Mouse (Mus musculus) B cell, adult 67 days (primary cell): ENCODE measurements around the gene Slc22a7. TPM values are rescaled to one million over a fixed set of nuclear protein-coding genes. Genes with fewer than 3 reads are reported as not detected.

Experiments used
- total RNA-seq, 2 experiments: library from RNA; stranded (reverse); gene quantifications; 4 replicates each; pipeline ENCODE4 v1.2.4; 2023

Slc22a7 gene
- not detected for total RNA-seq

GRCm38 (mm10) chr17:46438298-46438873, at the start of gene Slc22a7:
Slc22a7 (minus strand) TSS chr17:46438457.

GRCm38 (mm10) chr17:46487431-46487830, 49.2 kb upstream of the Slc22a7 start, which contains the start of gene Ttbk1:
Ttbk1 (minus strand) TSS chr17:46487675.

GRCm38 (mm10) chr17:46428761-46429414, 9.4 kb downstream of the Slc22a7 start, which contains the start of gene Crip3:
Crip3 (plus strand) TSS chr17:46428926.

GRCm38 (mm10) chr17:46383294-46384060, 54.8 kb downstream of the Slc22a7 start, which contains the start of gene Zfp318:
Zfp318 (plus strand) TSS chr17:46383731.

Other genes with a start within 250 kb of the Slc22a7 start
- 10 to 100 TPM; 15.6 to 16.4 TPM for gene Polh, start 235.8 kb downstream of the Slc22a7 start, total RNA-seq
- 10 to 100 TPM; 45.0 to 48.6 TPM for gene Xpo5, start 235.7 kb downstream of the Slc22a7 start, total RNA-seq
- gene Polr1c, start 190.4 kb downstream of the Slc22a7 start, total RNA-seq, result 10 to 100 TPM; 55.1 to 63.8 TPM
- 10 to 100 TPM; 69.4 to 79.0 TPM for gene Yipf3, start 190.4 kb downstream of the Slc22a7 start, total RNA-seq
- 1 to 10 TPM; 1.7 to 1.9 TPM for gene Lrrc73, start 184.9 kb downstream of the Slc22a7 start, total RNA-seq
- gene Tjap1, start 155.4 kb downstream of the Slc22a7 start, total RNA-seq, result 10 to 100 TPM; 58.8 to 59.3 TPM
- not detected for gene Dlk2, start 141.0 kb downstream of the Slc22a7 start, total RNA-seq
- gene Abcc10, start 110.1 kb downstream of the Slc22a7 start, total RNA-seq, result 10 to 100 TPM; 14.6 to 15.8 TPM
- 100 to 1,000 TPM; 305 to 314 TPM for gene Zfp318, start 54.7 kb downstream of the Slc22a7 start, total RNA-seq
- gene Crip3, start 9.5 kb downstream of the Slc22a7 start, total RNA-seq, result 1 to 10 TPM; 7.9 to 8.9 TPM
- gene Ttbk1, start 49.2 kb upstream of the Slc22a7 start, total RNA-seq, result 1 to 10 TPM; 3.9 to 4.7 TPM
- not detected for gene Dnph1, start 58.3 kb upstream of the Slc22a7 start, total RNA-seq
- gene Cul9, start 107.9 kb upstream of the Slc22a7 start, total RNA-seq, result 10 to 100 TPM; 19.9 to 21.4 TPM
- 10 to 100 TPM; 84.9 to 85.5 TPM for gene Srf, start 117.7 kb upstream of the Slc22a7 start, total RNA-seq
- under 1 TPM in 1 of 2 experiments, not detected in 1; 0.15 TPM for gene Ptk7, start 191.0 kb upstream of the Slc22a7 start, total RNA-seq
- 10 to 100 TPM; 20.3 to 21.3 TPM for gene Klc4, start 207.6 kb upstream of the Slc22a7 start, total RNA-seq
- 10 to 100 TPM; 31.3 to 41.2 TPM for gene Mrpl2, start 207.8 kb upstream of the Slc22a7 start, total RNA-seq
- 10 to 100 TPM in 1 of 2 experiments, 1 to 10 TPM in 1; 8.5 to 10.4 TPM for gene Cul7, start 211.9 kb upstream of the Slc22a7 start, total RNA-seq
- gene Rrp36, start 235.9 kb upstream of the Slc22a7 start, total RNA-seq, result 10 to 100 TPM; 22.2 to 28.0 TPM
- gene Mea1, start 240.3 kb upstream of the Slc22a7 start, total RNA-seq, result 10 to 100 TPM; 55.1 to 57.7 TPM
- gene Klhdc3, start 242.5 kb upstream of the Slc22a7 start, total RNA-seq, result 10 to 100 TPM; 51.1 to 51.6 TPM